Mouse (Mus musculus) testis, postnatal 10 days (tissue): Measurements from ENCODE around the gene Msmo1.

Experiments used
- DNase-seq: peaks from one replicate; pipeline ENCODE4 v3.0.0; 2021; ENCODE audit warnings: low spot score

The Msmo1 gene

DNA sequence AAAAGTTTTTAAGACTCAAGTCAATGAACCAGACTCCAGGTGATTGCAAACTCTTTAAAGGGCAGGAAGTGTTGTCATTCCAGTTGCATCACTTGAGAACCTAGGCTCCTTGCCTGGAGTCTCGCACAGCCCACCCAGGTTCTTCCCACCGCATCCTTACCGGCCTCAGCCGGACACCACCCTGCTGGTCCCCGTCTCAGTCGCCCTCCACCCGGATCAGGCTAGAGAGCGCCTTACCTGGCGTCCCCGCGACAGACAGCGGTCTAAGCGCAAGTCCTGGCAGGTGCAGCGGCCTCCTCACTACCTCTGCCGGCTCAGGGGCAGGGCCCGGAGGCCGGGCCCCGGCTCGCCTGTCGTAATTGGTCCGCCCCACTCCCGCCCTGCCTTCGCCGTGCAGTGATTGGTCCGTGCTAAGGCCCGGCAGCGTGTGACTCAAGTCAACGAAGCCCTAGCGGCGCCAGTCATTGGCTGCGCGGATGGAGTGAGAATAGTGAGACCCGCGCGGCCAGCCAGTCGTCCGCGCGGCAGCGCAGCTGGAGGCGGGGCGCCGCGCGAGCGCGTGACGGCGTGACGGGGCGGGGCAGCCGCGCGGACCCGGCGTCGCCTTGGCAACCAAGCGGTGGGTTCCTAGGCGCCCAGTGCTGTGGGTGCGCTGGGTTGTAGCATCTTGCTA, at the start of gene Msmo1:
Gene Msmo1 (minus strand): TSS at position 522 of the 673 bp plus-strand sequence.
- DNase-seq, result peak; percentile 95

DNA sequence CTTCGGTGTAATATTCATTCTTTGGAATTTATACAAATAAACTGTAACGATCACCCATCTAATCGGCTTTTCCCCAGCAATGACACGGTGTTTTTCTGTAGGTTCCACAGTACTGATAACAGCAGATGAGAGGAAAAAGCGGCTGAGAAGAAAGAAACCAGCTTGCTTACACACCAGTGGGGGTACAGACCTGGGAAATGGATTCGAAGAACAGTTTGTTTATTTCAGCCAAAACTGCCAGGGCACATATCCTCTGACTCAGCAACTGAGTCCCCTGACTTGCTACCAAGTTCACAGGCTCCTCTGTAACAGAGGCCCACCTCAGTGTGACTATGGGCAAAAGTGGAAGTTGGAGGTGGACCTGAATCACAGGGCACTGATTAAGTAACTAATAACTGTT, 48.4 kb upstream of the Msmo1 start:
- DNase-seq, result no peak

DNA sequence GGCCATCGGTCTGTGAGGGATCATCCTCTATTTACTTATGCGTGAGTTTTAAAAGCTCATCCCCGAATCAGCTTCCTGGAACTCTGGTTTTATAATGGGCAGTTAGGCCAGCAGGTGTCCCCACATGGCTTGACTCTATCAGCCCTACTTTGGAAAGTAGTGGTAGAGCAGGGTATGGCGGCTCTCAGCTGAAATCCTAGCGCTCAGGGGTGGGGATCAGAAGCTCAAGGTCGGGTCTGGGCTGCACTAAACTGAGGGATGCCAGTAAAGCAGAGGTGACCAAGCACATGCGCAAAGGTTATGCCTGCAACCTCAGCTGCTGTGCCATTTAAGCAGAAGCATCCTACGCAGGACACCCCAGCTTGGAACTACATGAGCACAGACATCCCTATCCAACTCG, 44.3 kb upstream of the Msmo1 start:
- DNase-seq, result peak; percentile 51

DNA sequence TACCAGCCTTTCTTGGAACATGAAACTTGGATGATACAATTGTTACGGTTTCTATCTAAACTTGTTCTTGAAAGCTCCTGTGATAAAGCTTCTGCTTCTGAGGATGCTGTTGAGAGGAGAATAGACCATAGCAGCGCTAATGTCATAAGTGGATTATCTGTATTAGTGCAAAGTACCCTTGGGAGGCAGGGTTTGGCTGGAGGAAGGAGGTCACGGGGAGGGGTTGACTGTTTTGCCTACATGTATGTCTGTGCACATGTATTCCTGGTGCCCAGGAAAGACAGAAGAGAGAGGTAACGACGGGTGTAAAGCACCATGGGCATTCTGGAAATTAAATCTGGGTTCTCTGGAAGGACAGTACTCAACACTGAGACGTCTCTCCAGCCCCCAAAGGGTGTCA, 40.5 kb upstream of the Msmo1 start:
- no peak for DNase-seq

DNA sequence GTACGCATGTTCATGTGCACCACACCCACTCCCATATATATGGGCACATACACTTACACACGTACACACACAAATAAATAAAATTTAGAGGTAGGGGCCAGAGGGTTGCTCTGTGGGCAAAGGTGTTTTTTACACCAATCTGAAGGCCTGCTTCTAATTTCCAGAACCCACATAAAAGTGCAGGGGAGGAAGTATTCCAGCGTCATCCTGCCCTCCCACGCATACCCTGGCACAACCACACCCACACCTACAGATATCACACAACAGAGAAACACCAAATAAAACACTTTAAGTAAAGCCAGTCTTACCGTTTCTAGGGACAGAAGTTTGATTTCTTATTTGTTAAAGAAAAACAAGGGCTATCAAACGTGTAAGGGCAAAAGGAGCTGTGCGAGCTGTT, 37.2 kb upstream of the Msmo1 start:
- no peak for DNase-seq

DNA sequence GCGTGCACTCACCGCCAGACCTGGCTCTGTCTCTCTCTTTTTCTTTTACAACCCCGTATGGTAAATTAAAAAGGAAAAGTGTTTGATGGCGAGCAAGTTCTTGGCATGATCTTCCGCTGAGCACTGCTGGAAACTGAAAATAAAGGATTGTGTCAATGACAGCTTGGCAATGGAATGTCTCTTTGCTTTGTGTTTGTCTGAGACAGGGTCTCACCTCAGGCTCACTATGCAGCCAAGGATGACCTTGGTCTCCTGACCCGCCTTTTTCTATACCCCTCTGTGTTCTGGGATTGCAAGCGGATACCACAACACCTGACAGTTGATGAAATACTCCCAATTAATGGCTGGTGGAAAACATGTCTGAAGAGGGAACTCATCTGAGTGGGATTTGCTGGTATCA, 36.0 kb upstream of the Msmo1 start:
- no peak for DNase-seq

DNA sequence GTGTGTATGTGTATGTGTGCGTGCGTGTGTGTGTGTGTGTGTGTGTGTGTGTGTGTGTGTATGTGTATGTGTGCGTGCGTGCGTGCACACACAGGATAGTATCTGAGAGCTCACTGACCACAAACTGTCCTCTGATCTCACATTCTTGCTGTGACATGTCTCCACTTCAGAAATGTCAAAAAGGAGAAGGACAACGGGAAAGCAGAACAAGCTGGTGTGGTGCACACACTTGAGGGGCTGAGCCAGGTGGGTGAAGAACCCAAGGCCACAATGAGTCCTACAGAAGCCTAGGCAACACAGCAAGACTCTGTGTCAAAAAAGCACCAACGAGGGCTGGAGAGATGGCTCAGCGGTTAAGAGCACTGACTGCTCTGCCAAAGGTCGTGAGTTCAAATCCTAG, 35.1 kb upstream of the Msmo1 start:
- DNase-seq, result no peak

DNA sequence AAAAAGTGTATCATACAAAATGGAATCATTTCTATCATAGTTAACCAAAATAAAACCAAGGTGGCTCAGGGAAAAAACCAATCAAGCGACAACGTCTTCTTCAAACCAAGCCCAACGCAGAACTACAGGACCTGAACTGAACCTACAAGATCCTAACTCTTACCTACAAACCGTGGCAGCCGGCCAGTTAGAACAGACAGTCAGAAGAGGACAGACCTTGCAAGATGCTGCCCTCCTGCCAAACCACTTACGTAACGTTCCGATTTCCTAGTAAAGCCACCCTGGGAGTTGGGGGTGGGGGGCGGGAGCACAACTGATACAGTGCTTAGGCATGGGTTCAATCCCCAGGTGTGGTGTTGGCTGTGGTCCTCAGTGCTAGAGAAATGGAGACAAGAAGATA, 33.5 kb upstream of the Msmo1 start:
- no peak for DNase-seq

DNA sequence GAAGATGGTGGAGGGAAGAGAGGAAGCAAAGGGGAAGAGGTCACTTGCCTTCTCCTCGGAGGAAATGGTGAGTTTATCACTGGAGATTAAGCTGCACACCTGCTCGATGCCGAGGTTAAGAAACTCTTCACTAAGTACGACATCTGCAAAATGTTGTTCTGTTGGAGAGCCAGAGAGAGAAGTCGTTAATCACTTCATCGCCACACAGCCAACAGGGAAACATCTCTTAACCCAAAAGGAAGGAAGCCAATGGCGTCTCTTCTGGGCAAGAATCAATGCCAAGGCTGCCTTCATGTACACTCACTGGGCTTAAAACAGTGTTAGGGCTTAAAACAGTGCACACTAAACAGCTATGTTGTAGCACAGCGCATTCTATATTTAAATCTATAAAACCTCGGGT, 30.5 kb upstream of the Msmo1 start:
- DNase-seq, result no peak

DNA sequence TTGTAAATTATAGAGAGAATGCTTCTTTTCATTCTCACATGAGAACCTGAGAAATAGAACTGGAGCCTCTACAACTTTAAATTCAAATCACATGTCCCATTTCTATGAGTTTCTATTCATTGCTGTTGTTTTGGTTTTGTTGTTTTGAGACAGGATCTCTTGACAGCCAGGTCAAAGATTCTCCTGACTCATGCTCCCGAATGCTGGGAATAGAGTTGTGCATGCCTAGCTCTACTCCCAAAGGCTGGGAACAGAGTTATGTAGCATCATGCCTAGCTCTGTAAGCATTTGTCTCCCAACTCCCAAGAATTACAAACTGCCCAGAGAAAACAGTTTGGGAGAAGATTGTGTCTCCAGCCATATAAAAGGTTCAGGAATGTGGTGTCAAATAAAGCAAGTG, 29.2 kb upstream of the Msmo1 start:
- no peak for DNase-seq

DNA sequence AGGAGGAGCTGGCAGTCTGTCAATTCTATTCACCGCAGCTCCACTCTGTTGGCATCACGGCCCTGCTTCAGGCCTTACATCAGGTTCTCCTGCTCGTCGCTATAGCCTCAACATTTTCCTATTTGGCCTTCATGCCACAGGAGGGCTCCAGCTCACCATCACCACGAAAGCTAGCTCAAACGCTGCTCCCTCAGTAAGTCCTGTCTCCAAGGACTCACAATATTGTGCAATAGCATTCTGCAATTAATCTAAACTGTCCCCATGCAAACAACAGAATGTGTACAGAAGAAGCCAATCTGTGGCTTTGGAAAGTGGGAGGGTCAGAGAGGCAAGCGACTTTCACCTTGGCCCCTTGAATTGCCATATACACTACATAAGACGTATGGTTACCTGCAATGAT, 27.8 kb upstream of the Msmo1 start:
- DNase-seq, result no peak

DNA sequence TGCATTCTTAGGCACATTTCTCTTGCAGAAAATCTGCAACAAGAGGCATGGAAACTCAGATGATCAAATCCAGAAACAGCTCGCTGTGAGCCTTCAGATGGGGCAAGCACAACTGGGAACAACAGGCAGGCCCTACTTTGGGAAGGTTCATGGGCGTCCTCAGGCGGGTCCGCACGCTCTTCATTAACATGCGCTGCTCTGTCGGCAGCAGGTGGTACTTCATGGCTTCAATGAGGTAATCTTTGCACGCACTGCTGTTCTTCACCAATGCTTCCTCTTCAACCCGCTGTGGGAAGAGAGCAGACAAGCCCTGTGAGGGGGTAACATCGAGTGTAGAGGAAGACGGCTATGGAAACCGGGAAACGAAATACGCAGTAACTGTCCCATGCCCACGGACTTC, 24.4 kb upstream of the Msmo1 start:
- DNase-seq, result no peak

DNA sequence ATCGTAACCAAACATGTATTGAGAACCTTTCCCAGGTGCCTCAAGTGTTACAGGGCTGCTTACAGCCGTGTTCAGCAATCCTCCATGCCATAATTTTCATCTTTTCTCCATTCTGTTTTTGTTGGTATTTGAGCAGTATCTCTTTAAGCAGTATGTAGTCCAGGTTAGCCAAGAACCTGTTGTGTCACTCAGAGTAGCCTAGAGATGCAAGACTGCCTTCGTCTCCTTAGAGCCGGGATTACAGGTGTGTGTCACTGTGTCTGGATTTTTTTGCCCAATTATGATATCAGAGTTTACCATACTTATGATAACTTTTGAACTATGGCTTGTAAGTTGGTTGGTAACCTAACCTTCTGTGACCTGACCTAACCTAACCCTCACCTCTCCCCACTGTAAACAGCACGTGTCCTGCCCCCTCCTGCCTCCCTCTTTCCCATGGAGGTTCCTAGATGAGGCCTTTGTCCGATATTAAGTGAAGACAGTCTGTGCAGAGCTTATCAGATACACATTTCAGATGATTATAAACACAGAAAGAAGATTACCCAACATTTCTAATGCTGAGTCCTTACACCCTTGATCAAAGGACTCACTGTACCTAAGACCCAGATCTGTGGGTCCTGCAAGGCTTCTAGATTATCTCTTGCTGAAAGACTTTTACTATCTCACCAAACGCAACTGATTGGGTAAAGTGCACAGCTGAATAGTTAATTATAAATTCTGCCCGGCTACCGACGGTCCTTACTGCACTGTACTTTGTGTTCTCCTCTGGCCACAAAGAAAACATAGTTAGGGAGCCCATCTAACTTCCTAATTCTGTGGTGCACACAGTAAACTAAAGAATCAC, 12.8 kb upstream of the Msmo1 start:
- no peak for DNase-seq

DNA sequence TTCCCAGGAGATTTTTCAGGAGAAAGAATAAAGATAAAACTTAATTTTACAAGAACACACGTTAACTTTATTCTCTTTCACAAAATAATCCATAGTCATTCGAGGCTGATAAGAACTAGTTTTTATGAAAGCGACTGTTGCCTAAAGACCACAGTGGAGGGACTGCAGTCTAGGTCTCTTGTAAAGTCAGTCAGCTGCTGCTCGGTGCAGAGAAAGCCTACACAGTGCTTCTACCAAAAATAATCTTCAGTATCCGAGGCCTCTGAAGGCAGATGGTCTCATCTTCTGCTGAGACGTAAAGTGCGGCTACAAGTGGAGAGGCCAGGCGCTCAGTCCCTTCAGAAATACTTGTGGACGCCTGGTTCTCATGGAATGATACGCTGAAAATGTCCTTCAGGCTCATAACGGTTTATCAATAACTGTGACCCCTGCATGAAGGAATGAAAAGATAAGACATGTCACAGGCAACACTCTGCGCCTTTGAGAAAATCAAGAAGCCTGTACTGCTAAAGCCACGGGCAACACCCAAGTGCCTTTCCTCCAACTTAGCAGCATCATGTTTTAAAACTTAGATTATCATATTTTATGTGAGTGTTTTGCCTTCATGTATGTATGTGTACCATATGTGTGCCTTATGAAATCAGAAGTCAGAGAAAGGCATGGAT, 7.1 kb upstream of the Msmo1 start:
- no peak for DNase-seq

DNA sequence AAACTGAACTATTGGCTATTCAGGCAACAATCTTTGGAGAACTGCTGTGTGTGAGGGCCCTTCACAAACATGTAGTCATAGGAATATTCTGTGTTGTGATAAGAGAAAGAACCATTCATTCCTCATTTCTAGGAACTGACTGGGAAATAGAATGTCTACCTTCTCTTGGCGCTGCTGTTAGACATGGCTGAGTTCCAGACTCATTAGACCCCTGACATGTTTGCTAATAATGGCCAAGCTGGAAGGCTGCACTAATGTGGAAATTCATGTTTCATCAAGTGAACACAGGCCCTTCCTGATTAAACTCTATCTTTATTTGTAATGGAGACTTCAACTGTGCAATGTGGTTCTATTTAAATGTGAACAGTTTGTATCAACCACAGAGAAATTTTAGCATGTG, 5.3 kb upstream of the Msmo1 start:
- no peak for DNase-seq

DNA sequence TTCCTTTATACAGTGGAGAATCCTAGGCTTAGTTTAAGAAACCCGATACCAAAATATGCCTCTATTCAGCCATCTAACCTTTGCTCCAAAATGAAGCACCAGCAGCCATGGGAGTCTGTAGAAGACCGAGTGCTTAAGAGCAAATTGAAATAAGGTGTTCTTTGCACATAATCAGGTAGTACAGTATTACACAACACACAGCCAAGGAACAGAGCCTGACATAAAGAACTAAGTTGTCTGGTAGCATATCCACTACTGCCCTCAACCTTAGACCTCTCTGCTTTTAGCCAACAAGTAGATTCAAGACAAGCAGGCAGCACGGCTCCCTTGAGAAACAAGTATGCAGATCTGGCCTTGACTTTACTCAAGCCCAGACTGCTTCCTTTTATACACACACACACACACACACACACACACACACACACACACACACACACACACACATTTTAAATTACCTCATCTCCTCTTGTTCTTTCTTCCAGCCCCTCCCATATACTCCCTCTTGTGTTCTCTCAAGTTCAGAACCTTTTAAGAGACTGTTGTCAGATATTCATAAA, 3.3 kb upstream of the Msmo1 start:
- DNase-seq, result no peak

DNA sequence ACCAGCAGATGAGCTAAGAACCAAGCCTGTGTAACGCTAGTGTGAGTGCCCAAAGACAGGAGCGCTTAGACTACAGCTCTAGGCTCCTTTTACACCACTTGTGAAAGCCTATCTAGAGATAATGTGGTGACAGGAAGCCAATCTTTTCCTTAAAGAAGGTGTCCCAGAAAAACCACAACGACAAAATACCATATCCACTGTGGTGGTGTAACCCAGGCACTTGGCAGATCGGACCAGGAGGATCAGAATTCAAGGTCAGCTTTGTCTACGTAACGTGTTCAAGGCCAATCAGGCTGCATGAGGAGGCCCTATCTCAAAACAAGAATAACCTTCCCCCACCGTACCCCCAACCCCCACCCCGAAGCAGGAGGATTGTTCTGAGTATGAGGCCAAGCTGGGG, 1.6 kb upstream of the Msmo1 start:
- DNase-seq, result no peak

DNA sequence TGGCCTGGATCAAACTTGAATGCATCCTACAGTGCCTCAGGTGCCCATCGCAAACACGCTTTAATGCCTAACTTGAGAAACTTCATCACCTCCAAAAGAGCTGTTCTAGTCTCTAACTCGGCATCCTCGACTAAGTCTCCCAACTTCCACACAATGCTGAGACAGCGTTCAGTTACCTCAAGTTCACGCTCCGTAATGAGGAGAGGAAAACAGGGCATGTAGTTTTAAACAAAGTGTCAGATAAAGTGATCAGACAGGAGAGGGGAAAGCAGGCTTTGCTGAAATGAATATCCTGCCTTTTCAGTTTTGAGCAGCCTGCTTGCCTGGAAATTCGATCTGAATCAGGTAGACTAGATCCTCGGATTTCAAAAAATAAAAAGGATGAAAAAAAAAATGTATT, 996 bp downstream of the Msmo1 start:
- no peak for DNase-seq

DNA sequence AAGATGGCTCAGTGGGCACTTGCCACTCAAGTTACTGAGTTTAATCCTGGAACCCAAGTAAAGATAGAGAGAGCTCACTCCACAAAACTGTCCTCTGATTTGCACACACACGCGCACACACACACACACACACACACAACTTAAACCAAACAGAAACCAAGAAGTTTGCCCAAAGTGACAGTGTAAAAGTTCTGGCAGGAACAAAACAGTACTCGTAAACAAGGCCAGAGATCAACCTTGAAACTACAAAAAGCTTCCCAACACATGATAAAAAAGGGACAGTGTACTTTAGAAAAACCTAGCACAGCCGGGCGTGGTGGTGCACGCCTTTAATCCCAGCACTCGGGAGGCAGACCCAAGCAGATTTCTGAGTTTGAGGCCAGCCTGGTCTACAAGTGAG, 5.4 kb downstream of the Msmo1 start:
- DNase-seq, result no peak

DNA sequence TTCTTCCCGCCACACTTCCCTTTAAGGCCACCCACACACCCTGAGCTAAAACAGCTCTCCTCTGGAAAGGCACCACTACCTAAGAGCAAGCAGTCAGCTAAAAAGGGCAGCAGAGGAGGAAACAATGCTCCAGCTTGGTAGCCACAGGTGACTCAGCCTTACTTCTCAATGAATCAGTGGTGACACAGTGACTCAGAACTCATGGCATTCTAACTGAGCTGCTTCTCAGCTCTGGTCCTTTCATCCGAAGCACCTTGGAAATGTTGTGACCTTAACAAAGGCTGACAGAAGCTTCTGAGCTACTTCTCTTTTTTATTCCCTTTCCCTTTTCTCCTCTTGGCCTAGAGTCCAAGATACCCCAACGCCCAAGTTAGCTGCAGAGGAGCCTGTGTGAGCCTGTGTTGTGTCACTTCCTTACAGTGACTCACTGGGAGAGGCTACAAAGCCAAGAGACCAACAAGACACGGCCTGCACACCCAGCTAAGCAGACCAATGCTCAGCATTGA, 7.3 kb downstream of the Msmo1 start:
- no peak for DNase-seq

DNA sequence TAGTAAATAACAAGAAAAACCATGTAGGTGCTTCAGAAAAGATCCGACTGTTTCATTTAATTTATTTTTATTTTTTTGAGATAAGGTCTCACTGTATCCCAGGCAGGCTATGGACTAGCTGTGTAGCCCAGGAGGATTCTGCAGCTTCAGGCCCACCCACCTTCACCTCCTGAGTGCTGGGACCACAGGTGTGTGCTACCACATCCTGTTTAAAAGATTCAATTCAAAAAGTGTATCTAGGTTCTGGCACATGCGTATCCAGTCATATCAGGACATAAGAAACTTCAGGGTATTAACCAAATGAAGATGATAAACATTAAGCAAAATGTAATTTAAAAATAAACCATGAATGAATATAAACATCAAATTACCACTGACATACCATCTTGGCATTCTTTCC, 10.4 kb downstream of the Msmo1 start:
- no peak for DNase-seq

DNA sequence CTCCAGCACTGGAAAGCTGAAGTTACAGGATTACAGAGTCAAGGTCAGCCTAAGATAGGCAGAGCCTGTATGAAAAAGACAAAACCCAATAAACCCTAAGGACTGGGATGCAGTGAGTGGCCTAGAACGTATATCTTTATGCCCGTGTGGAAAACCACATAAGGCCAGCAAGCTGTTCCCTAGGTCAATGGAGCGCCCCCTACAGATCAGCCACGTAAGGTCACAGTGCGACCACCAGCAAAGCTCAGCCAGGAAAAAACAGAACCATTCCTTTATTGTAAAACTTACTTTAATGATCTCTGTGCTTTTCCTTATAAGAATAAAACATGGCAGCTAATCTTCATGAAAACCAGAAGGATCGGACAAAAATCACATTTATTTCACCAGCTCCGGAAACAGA, 15.7 kb downstream of the Msmo1 start:
- DNase-seq, result no peak

DNA sequence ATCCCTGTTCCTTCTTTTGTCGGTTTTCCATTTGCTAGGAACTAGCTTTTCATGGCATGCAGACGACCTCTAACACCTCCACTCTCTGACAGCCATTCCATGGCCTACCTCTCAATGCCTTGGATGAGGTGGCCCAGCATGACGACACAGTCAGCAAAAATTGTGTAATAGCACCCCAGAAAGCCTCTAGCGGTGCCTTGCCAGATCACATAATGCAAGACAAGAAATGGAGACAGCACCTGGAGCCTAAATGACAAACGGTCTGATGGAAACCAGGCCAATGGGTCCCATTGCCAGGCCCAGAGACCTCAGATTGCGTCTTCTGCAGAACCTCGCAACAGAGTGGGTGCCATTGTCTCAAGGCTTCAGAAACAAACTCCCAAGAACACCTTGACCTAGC, 21.1 kb downstream of the Msmo1 start:
- DNase-seq, result no peak
